Mouse (Mus musculus) left cerebral cortex, postnatal 25 days (tissue): Measurements from ENCODE around the gene Smyd3. TPM values are rescaled to one million over a fixed set of nuclear protein-coding genes. Genes with fewer than 3 reads are reported as not detected.

Source experiments
- DNase-seq, 2 experiments: peaks; one replicate each; pipeline ENCODE4 v3.0.0; 2022; ENCODE audit warnings: low spot score in 2 of 2, mixed read lengths in 1 of 2
- intact Hi-C: fragments of 180-260 bp; cut with DNase I; formaldehyde crosslinking; loops from one replicate; pipeline ENCODE4 v1.15.1; 2025
- total RNA-seq, 2 experiments: library from RNA; stranded (reverse); gene quantifications; 2 replicates each; pipeline ENCODE4 v1.2.3; 2021

Smyd3 gene
- total RNA-seq, 2 experiments from 2014 or later = 22.1 to 23.6 TPM

GRCm38 (mm10) chr1:179107761-179108694 lies 409.8 kb downstream of the Smyd3 start:
- no peak for DNase-seq
- intact Hi-C loops = no loop called here

GRCm38 (mm10) chr1:179107211-179107610 lies 410.6 kb downstream of the Smyd3 start:
- peak in 1 of 2 experiments; percentile 25 for DNase-seq
- intact Hi-C loops = no loop called here

- DNase-seq = no peak
- intact Hi-C loops = no loop called here
Measured at GRCm38 (mm10) chr1:179106702-179107145, 411.1 kb downstream of the Smyd3 start.

- no peak for DNase-seq
- intact Hi-C loops = no loop called here
Measured at GRCm38 (mm10) chr1:179106103-179106701, 411.6 kb downstream of the Smyd3 start.

GRCm38 (mm10) chr1:179104447-179104846 lies 413.4 kb downstream of the Smyd3 start:
- intact Hi-C loops = loop anchor here (5.0 kb wide), 1 partner anchor 212 kb away; no protein-coding TSS in a partner anchor
- DNase-seq = no peak

- no peak for DNase-seq
- intact Hi-C loops = no loop called here
Measured at GRCm38 (mm10) chr1:179096993-179097392, 420.8 kb downstream of the Smyd3 start.

- DNase-seq = no peak
- intact Hi-C loops = no loop called here
Measured at GRCm38 (mm10) chr1:179096323-179096722, 421.5 kb downstream of the Smyd3 start.

GRCm38 (mm10) chr1:179089174-179089573 lies 428.7 kb downstream of the Smyd3 start:
- DNase-seq = no peak
- intact Hi-C loops = no loop called here

GRCm38 (mm10) chr1:179087033-179087998 lies 430.5 kb downstream of the Smyd3 start:
- intact Hi-C loops = no loop called here
- DNase-seq = peak in 1 of 2 experiments; percentile 35

GRCm38 (mm10) chr1:179086208-179086607 lies 431.6 kb downstream of the Smyd3 start:
- DNase-seq = no peak
- intact Hi-C loops = no loop called here

GRCm38 (mm10) chr1:179083098-179083497 lies 434.7 kb downstream of the Smyd3 start:
- intact Hi-C loops = no loop called here
- DNase-seq = no peak

- intact Hi-C loops = no loop called here
- DNase-seq = no peak
Measured at GRCm38 (mm10) chr1:179073846-179074245, 444.0 kb downstream of the Smyd3 start.

GRCm38 (mm10) chr1:179072935-179073654 lies 444.7 kb downstream of the Smyd3 start:
- intact Hi-C loops = no loop called here

GRCm38 (mm10) chr1:179072406-179072805 lies 445.4 kb downstream of the Smyd3 start:
- intact Hi-C loops = no loop called here
- DNase-seq = no peak

More at GRCm38 (mm10) chr1:179072935-179073654, 444.7 kb downstream of the Smyd3 start:
- no peak for DNase-seq

GRCm38 (mm10) chr1:179068990-179069389 lies 448.9 kb downstream of the Smyd3 start:
- DNase-seq = no peak
- intact Hi-C loops = no loop called here

- no peak for DNase-seq
- intact Hi-C loops = no loop called here
Measured at GRCm38 (mm10) chr1:179065294-179065601, 452.6 kb downstream of the Smyd3 start.

GRCm38 (mm10) chr1:179064601-179065293 lies 453.1 kb downstream of the Smyd3 start:
- DNase-seq = peak in 1 of 2 experiments; percentile 12
- intact Hi-C loops = no loop called here

- intact Hi-C loops = no loop called here
- DNase-seq = no peak
Measured at GRCm38 (mm10) chr1:179061759-179062168, 456.1 kb downstream of the Smyd3 start.
